Mouse (Mus musculus) liver, embryonic 14.5 days (tissue): ENCODE results near the gene Cdh8. TPM values are rescaled to one million over a fixed set of nuclear protein-coding genes. Genes with fewer than 3 reads are reported as not detected.

ENCODE experiments used
- ATAC-seq: fragments of 200-750 bp; cut with Nextera tagmentation; 2 replicates; pipeline ENCODE4 v1.8.0; 2017; ENCODE audit warnings: moderate number of reproducible peaks, mild to moderate bottlenecking, moderate library complexity; ENCODE audit not compliant: insufficient read depth
- DNase-seq, 3 experiments: peaks; one replicate each; pipeline ENCODE4 v3.0.0-alpha.2; 2012 to 2013; ENCODE audit warnings: low read depth in 3 of 3, low spot score in 3 of 3
- H3K27ac ChIP-seq: fragments of 300-500 bp; sonication (generic); 2 replicates; pipeline ENCODE4 v1.5.1; 2014; ENCODE audit warnings: moderate library complexity, mild to moderate bottlenecking, control low read depth, inconsistent platforms
- H3K27me3 ChIP-seq: fragments of 300-500 bp; sonication (generic); 2 replicates; pipeline ENCODE4 v1.6.1; 2014; ENCODE audit warnings: mild to moderate bottlenecking, low read length, moderate library complexity; ENCODE audit not compliant: control insufficient read depth, insufficient read depth
- H3K36me3 ChIP-seq: fragments of 300-500 bp; sonication (generic); replicated peaks from 2 replicates; pipeline ENCODE4 v1.6.1; 2014; ENCODE audit warnings: low read depth; ENCODE audit not compliant: control insufficient read depth, insufficient read depth
- H3K4me1 ChIP-seq, 2 experiments: fragments of 200-500 bp in 1 of 2; fragments of 300-500 bp in 1 of 2; sonication (generic) in 1 of 2; replicated peaks; 2 replicates each; pipeline ENCODE4 v1.6.1; 2012 to 2014; ENCODE audit warnings: antibody characterized with exemption in 1 of 2, inconsistent platforms in 1 of 2, low read length in 1 of 2; ENCODE audit not compliant: control insufficient read depth in 2 of 2, insufficient read depth in 2 of 2
- H3K4me2 ChIP-seq: fragments of 300-500 bp; sonication (generic); 2 replicates; pipeline ENCODE4 v1.6.1; 2014; ENCODE audit warnings: low read depth, mild to moderate bottlenecking, control low read depth, moderate library complexity
- H3K4me3 ChIP-seq, 2 experiments: fragments of 200-500 bp in 1 of 2; fragments of 300-500 bp in 1 of 2; sonication (generic) in 1 of 2; 2 replicates each; pipeline ENCODE4 v1.5.1; 2012 to 2014; ENCODE audit warnings: low read depth in 2 of 2, low read length in 2 of 2, mild to moderate bottlenecking in 2 of 2, control low read depth in 1 of 2, inconsistent platforms in 1 of 2, moderate library complexity in 1 of 2; ENCODE audit not compliant: insufficient read depth in 1 of 2
- H3K9ac ChIP-seq: fragments of 300-500 bp; sonication (generic); replicated peaks from 2 replicates; pipeline ENCODE4 v1.6.1; 2014; ENCODE audit warnings: mild to moderate bottlenecking, control low read depth, moderate library complexity
- H3K9me3 ChIP-seq: fragments of 300-500 bp; sonication (generic); 2 replicates; pipeline ENCODE4 v1.6.1; 2016; ENCODE audit warnings: low read length, mixed read lengths; ENCODE audit not compliant: control insufficient read depth
- CTCF ChIP-seq: IDR thresholded peaks from 2 replicates; pipeline ENCODE4 v1.5.1; 2016; ENCODE audit warnings: antibody characterized with exemption, low read depth, control low read depth
- EP300 ChIP-seq: IDR thresholded peaks from 2 replicates; pipeline ENCODE4 v1.6.1; 2016; ENCODE audit warnings: antibody characterized with exemption, low read depth
- WGBS: fragments of 180-500 bp; shearing (Covaris S2); extraction: QIAGEN DNeasy Blood & Tissue Kit; methylation state at CpG from one replicate; pipeline ENCODE4 v1.1.7; 2014; ENCODE audit not compliant: insufficient replicate concordance; 5-methylcytosine and 5-hydroxymethylcytosine counted together
- polyA plus RNA-seq, 2 experiments: library from polyadenylated mRNA; depleted of rRNA in 1 of 2; stranded (reverse) in 1 of 2; unstranded in 1 of 2; fragments of >200 nt; fragmentation: Nextera tagmentation in 1 of 2; extraction: Ambion mirVana in 1 of 2; gene quantifications; 2 replicates each; pipeline versions ENCODE4 v1.2.1 to v1.2.3; 2012 to 2014

Cdh8 gene
- polyA plus RNA-seq, 2 experiments, result 0.01 TPM; not detected in 1

DNA sequence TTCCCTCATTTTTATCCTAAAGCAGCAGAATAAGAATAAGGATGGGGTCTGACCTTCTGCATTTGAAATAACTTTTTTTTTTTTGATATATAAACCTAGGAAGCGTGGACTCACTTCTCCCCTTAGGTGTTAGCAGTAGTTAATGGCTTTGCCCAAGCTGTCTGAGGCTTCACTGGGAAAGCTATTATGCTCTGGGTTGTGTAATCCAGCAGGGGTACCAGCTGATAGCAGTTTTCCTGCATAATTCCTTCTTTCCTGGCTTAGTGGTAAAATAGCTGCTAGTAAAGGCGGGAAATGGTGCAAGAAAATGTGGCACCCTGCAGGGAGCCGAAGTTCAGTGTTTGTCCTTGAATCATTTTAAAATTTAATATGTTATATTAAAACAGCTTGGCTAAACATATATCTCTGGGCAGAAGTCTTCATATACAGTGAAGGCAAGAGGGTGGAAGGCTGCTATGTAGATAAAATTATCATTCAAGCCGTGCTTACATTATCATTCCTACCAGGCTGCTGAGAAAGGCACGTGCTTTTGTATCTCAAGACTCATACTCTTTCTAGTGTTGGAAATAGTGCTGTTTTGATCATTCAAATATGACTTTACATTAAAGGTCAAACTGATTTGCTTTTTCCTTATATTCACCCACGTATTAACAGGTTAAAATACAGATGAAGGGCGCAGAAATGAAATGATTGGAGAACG is 367.5 kb downstream of the Cdh8 start:
- ATAC-seq (no peak), DNase-seq (no peak)
- no peak overlapping the region for H3K9ac ChIP-seq
- WGBS, result 51% methylated on average over 8 of the region's 8 CpGs
- H3K4me1 ChIP-seq, result no peaks in the 10 kb centered on the region
- no peak overlapping the region for H3K4me2 ChIP-seq
- H3K27ac ChIP-seq, result no peak overlapping the region
- H3K4me3 ChIP-seq, result no peak overlapping the region
- TF ChIP-seq CTCF (no peak), EP300 (no peak)
- no peaks in the 10 kb centered on the region for H3K36me3 ChIP-seq
- H3K27me3 ChIP-seq, result no peaks in the 10 kb centered on the region
- no peaks in the 10 kb centered on the region for H3K9me3 ChIP-seq

DNA sequence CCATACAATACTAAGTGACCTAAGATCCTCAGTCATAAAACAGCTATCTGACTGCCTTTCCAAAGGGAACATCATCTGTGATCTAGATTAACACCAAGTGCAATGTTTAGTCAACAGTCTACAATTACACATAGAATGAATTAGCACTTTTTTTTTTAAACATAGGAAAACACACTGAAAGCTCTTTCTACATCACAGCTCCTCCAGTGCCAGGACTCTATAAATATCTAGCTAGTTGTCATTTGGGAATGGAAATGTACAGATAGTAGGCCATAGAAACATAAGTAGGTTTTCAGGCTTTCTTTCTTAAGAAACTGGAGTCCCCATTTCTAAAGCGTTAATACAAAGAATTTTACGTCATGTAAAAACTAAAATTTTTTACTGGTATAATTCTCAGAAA is 375.8 kb downstream of the Cdh8 start:
- H3K4me3 ChIP-seq, result no peak overlapping the region
- no peak overlapping the region for H3K9ac ChIP-seq
- TF ChIP-seq EP300 (no peak), CTCF (no peak)
- H3K9me3 ChIP-seq, result no peaks in the 10 kb centered on the region
- H3K4me1 ChIP-seq, result no peaks in the 10 kb centered on the region
- ATAC-seq, result no peak
- no peak overlapping the region for H3K4me2 ChIP-seq
- 82% methylated on average over 2 of the region's 2 CpGs for WGBS
- H3K36me3 ChIP-seq, result no peaks in the 10 kb centered on the region
- H3K27ac ChIP-seq, result no peak overlapping the region
- no peak for DNase-seq
- no peaks in the 10 kb centered on the region for H3K27me3 ChIP-seq

DNA sequence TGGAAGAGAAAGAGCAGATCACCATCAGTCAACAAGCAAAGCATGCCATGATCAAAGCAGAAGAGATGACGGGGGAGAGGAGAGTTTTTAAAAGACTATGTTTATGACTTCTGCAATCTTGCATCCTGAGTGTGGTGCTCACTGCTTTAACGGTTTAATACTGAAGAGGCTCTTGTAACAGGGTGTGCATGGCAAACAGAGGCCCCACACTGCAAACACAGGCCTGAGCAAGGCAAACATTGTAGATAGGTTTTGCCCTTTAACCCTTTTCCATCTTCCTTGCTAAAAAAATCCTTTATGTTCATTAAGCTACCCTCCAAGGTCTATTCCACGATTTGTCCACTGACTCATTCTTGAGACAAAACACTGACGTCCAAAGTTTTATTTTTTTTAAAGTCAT is 385.2 kb downstream of the Cdh8 start:
- Histone ChIP-seq H3K27ac (no peak overlapping the region), H3K4me1 (no peaks in the 10 kb centered on the region), H3K36me3 (no peaks in the 10 kb centered on the region), H3K9me3 (no peaks in the 10 kb centered on the region), H3K9ac (no peak overlapping the region), H3K4me2 (no peak overlapping the region), H3K27me3 (no peaks in the 10 kb centered on the region), H3K4me3 (no peak overlapping the region)
- 46% methylated on average over 4 of the region's 4 CpGs for WGBS
- DNase-seq (peak; percentile 0 to 1 (median 1)), ATAC-seq (no peak)
- TF ChIP-seq CTCF (no peak), EP300 (no peak)
